Mouse (Mus musculus): Measurements from ENCODE around the gene Lhfp.

DNA sequence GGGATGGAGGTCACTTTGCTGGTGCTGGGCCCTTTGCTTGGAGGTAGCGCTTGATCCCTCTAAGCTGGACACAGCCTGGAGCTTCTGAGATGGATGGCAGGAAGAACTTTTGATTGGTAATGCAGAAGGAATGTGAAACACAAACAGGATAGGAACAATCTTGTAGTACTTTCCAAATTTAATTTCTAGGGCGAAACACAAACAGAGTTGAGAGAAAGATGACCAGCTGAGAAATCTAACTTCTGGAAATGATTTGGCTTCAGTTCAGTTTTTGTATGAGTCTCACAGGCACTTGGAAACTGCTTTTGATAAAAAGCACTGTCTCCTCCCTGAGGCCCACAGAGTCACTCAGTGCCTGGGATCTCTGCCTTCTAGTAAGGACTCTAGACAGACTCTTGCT lies 18.6 kb downstream of the Lhfp start:
- TF ChIP-seq CTCF (IDR thresholded peaks at IDR 0.05; ENCODE audit: low read depth, low read length) = no peak
- no peak for TF ChIP-seq GATA1 (IDR thresholded peaks at IDR 0.05; ENCODE audit: borderline replicate concordance, low read length)

Data from G1E (cell line).